In the genomic region with DNA sequence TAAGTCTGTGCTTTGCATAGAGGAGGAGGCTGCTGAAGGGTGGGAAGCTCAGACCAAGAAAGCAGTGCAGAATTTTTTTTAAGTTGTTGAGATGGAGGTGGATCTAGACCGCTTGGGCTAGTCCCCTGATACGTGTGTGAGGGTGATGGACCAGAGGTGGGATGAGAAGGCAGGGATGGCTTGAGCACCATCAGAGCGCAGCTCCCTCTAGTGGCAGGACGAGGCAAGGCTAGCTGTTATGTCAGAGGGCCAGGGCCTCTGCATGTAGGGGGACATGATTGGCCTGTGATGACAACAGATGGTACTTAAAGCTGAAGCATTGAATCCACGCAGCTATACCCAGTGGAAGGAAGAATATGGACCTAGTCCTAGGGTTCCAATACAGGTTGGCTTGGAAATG, we compare ENCODE assay signal across 8 mouse cellular contexts. TPM values are rescaled to one million over a fixed set of nuclear protein-coding genes. Genes with fewer than 3 reads are reported as not detected.
DNase-seq lines count a peak whose midpoint lies in the region; ATAC-seq and TF ChIP-seq lines count a peak whose summit lies in the region.

No protein-coding gene starts in this region.

- no peak for TF ChIP-seq POLR2A in testis, adult 2 months (IDR thresholded peaks at IDR 0.05; ENCODE audit: control insufficient read depth, low read depth, low read length)

- H3K4me1 ChIP-seq in testis, adult 2 months (ENCODE audit: control insufficient read depth, insufficient read depth, low read length), result no peaks in the 10 kb centered on the region
- H3K4me1 ChIP-seq in liver, embryonic 14.5 days (replicated peaks; ENCODE audit: control insufficient read depth in 2 of 2, insufficient read depth in 2 of 2, low read length in 1 of 2), result no peaks in the 10 kb centered on the region
- H3K4me1 ChIP-seq in stomach, postnatal 0 days (replicated peaks; ENCODE audit: control insufficient read depth, insufficient read depth), result no peaks in the 10 kb centered on the region

- H3K27me3 ChIP-seq in testis, adult 2 months (ENCODE audit: control insufficient read depth, insufficient read depth, low read length), result no peaks in the 10 kb centered on the region
- no peaks in the 10 kb centered on the region for H3K27me3 ChIP-seq in liver, embryonic 14.5 days (ENCODE audit: control insufficient read depth, insufficient read depth, low read length)
- no peaks in the 10 kb centered on the region for H3K27me3 ChIP-seq in stomach, postnatal 0 days (ENCODE audit: control insufficient read depth, insufficient read depth, low read length)

- no peak for TF ChIP-seq EP300 in liver, embryonic 14.5 days (IDR thresholded peaks at IDR 0.05; ENCODE audit: low read depth)
- TF ChIP-seq EP300 in stomach, postnatal 0 days (optimal IDR thresholded peaks at IDR 0.05), result no peak

- H3K9ac ChIP-seq in liver, embryonic 14.5 days (replicated peaks), result no peak overlapping the region
- no peak overlapping the region for H3K9ac ChIP-seq in stomach, postnatal 0 days (ENCODE audit: low read length)

- no peak overlapping the region for H3K4me3 ChIP-seq in testis, adult 2 months (ENCODE audit: control insufficient read depth, low read depth, low read length)
- no peak overlapping the region for H3K4me3 ChIP-seq in liver, embryonic 14.5 days (ENCODE audit: insufficient read depth in 1 of 2, low read depth in 2 of 2, low read length in 2 of 2)
- no peak overlapping the region for H3K4me3 ChIP-seq in stomach, postnatal 0 days (ENCODE audit: low read depth, low read length)

- ATAC-seq in frontal cortex, adult (ENCODE audit: low TSS enrichment), result peak; percentile 38; the same call in 1 of the 2 replicates
- ATAC-seq in liver, embryonic 14.5 days (ENCODE audit: insufficient read depth), result 0 out of 2 replicates have a peak, but pooled peaks have one; percentile 31
- ATAC-seq in stomach, postnatal 0 days (ENCODE audit: low FRiP score, low TSS enrichment), result no peak

- no peak overlapping the region for H3K27ac ChIP-seq in testis, adult 2 months (ENCODE audit: control insufficient read depth, insufficient read depth, low read depth, low read length)
- H3K27ac ChIP-seq in liver, embryonic 14.5 days, result no peak overlapping the region
- no peak overlapping the region for H3K27ac ChIP-seq in stomach, postnatal 0 days (replicated peaks)

- 30% methylated on average over 5 of the region's 5 CpGs for WGBS in liver, embryonic 14.5 days (ENCODE audit: insufficient replicate concordance)
- WGBS in stomach, postnatal 0 days, result 61% methylated on average over 5 of the region's 5 CpGs

- H3K4me2 ChIP-seq in liver, embryonic 14.5 days (ENCODE audit: low read depth), result no peak overlapping the region
- H3K4me2 ChIP-seq in stomach, postnatal 0 days (replicated peaks; ENCODE audit: low read depth), result no peak overlapping the region

- TF ChIP-seq CTCF in testis, adult 2 months (IDR thresholded peaks at IDR 0.05; ENCODE audit: control insufficient read depth, insufficient read depth, insufficient replicate concordance, low read depth, low read length), result peak; percentile 97; the same call in 1 of the 2 replicates
- TF ChIP-seq CTCF in liver, embryonic 14.5 days (IDR thresholded peaks at IDR 0.05; ENCODE audit: low read depth), result peak; percentile 98
- peak; percentile 70 for TF ChIP-seq CTCF in stomach, postnatal 0 days (IDR thresholded peaks at IDR 0.05; ENCODE audit: low read depth)

- H3K9me3 ChIP-seq in liver, embryonic 14.5 days (ENCODE audit: control insufficient read depth, low read length), result no peaks in the 10 kb centered on the region
- H3K9me3 ChIP-seq in stomach, postnatal 0 days (ENCODE audit: control insufficient read depth, low read length), result no peaks in the 10 kb centered on the region

- no peak for DNase-seq in frontal cortex, postnatal 25 days (ENCODE audit: low spot score in 2 of 2)
- no peak for DNase-seq in testis, postnatal 10 days (ENCODE audit: low spot score)
- peak; percentile 27 for DNase-seq in embryo, embryonic 9.5 days (ENCODE audit: extremely low spot score)
- DNase-seq in liver, embryonic 14.5 days (ENCODE audit: low read depth in 3 of 3, low spot score in 3 of 3), result peak in 2 of 3 experiments; percentile 19
- DNase-seq in stomach, postnatal 0 days (ENCODE audit: low spot score), result no peak
- no peak for DNase-seq in ovary, postnatal 36 days (ENCODE audit: low spot score)

- H3K36me3 ChIP-seq in testis, adult 2 months (ENCODE audit: control insufficient read depth, insufficient read depth, low read length), result no peaks in the 10 kb centered on the region
- H3K36me3 ChIP-seq in liver, embryonic 14.5 days (replicated peaks; ENCODE audit: control insufficient read depth, insufficient read depth, low read depth), result no peaks in the 10 kb centered on the region
- H3K36me3 ChIP-seq in stomach, postnatal 0 days (ENCODE audit: control insufficient read depth, insufficient read depth, low read length), result peaks cover 4% of the 10 kb centered on the region; the same call in 1 of the 2 replicates

RNA-seq across cellular contexts. Expression of a gene that starts 7.6 kb away (rescaled TPM):
- 15.4 and 16.0 TPM in 2 replicates for polyA plus RNA-seq in testis, adult 2 months (2012; rRNA removed)
- polyA plus RNA-seq in liver, embryonic 14.5 days (2012; rRNA removed), result 31.7 and 43.0 TPM in 2 replicates
- 50.3 and 63.2 TPM in 2 replicates for polyA plus RNA-seq in liver, embryonic 14.5 days (2014; fragmentation: Nextera tagmentation; extraction: Ambion mirVana)
- polyA plus RNA-seq in stomach, postnatal 0 days (2015; fragmentation: Nextera tagmentation; extraction: Ambion mirVana), result 48.7 and 48.8 TPM in 2 replicates

Comparison
In these comparisons a context has a peak if more than half of its experiments do, and no peak if none do; other contexts are left out.
1. DNase-seq: peak in embryo, embryonic 9.5 days (single experiment) and liver, embryonic 14.5 days (2 of 3); none in frontal cortex, postnatal 25 days (0 of 2), testis, postnatal 10 days (single experiment), stomach, postnatal 0 days (single experiment) and ovary, postnatal 36 days (single experiment).
2. Peak in every context shown above with its lines, with median percentiles within 50 percentile points of each other: CTCF ChIP-seq.